Mouse (Mus musculus): Measurements from ENCODE around the gene Ms4a15.

DNA sequence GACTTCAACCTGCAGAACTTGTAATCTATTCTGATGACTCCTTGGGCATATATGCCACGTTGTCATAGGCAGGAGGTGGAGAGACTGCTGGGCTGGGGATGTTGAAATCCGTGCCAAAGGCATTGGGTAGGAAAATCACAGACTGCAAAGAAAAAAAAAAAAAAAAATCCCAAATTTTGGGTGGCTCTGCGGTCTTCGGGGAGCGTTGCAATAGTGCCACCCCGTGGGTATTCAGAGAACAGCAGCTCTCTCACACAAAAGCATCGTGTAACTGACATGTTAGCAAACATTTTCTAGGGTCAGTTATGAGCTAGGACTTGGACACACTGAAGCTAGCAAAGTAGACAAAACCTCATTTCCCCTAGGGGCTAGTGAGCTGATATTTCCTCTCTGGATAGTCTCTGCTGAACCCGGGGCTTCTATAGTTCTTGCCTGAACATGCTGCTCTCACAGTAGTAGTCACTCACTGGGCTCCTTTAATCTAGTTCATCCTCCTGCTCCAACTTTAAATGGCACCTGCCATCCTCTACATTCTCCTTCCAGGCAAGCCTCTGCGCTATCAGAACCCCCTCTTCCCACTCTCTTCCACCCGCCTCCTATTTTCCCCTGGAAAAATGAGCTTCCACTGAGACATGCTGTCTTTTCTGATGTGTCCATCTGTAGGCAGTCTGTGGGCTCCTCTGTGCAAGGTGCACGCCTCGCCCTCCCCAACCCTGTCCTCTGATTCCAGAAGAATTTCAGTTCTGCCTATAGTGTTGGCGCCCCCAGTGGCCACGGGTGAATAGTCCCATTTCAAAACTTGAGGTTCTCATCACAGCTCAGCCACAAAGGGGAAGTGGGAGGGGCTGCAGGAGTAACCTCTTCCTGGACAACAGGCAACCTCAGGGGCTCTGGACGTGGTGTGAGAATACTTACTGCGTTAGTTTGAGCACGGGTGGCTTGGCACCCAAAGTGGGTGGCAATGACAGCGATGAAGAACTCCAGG is 13.6 kb downstream of the Ms4a15 start:
- no peak for TF ChIP-seq POLR2A (IDR thresholded peaks at IDR 0.05; ENCODE audit: low read depth, low read length)
- peak; percentile 40; the same call in 1 of the 2 replicates for TF ChIP-seq CTCF (IDR thresholded peaks at IDR 0.05; ENCODE audit: borderline replicate concordance, insufficient read depth, low read length)

All from embryonic fibroblast, embryonic 13.5 days (primary cell).